Mouse (Mus musculus) lung, embryonic 14.5 days (tissue): ENCODE results near the gene Snd1. TPM values are rescaled to one million over a fixed set of nuclear protein-coding genes. Genes with fewer than 3 reads are reported as not detected.

Source experiments
- ATAC-seq: fragments of 200-750 bp; cut with Nextera tagmentation; 2 replicates; pipeline ENCODE4 v1.8.0; 2017; ENCODE audit warnings: mild to moderate bottlenecking, moderate TSS enrichment, moderate library complexity; ENCODE audit not compliant: insufficient read depth
- DNase-seq: peaks from one replicate; pipeline ENCODE4 v3.0.0-alpha.2; 2015
- H3K27ac ChIP-seq: fragments of 300-500 bp; sonication (generic); 2 replicates; pipeline ENCODE4 v1.5.1; 2014; ENCODE audit warnings: low read depth, mild to moderate bottlenecking, moderate library complexity
- H3K27me3 ChIP-seq: fragments of 300-500 bp; sonication (generic); 2 replicates; pipeline ENCODE4 v1.6.1; 2014; ENCODE audit warnings: low read length, control low read depth; ENCODE audit not compliant: insufficient read depth
- H3K36me3 ChIP-seq: fragments of 300-500 bp; sonication (generic); 2 replicates; pipeline ENCODE4 v1.6.1; 2014; ENCODE audit warnings: control low read depth; ENCODE audit not compliant: insufficient read depth
- H3K4me1 ChIP-seq: fragments of 300-500 bp; sonication (generic); 2 replicates; pipeline ENCODE4 v1.6.1; 2014; ENCODE audit warnings: antibody characterized with exemption, control low read depth; ENCODE audit not compliant: insufficient read depth
- H3K4me2 ChIP-seq: fragments of 300-500 bp; sonication (generic); 2 replicates; pipeline ENCODE4 v1.6.1; 2014; ENCODE audit warnings: mild to moderate bottlenecking
- H3K4me3 ChIP-seq: fragments of 300-500 bp; sonication (generic); 2 replicates; pipeline ENCODE4 v1.5.1; 2014; ENCODE audit warnings: low read depth, low read length
- H3K9ac ChIP-seq: fragments of 300-500 bp; sonication (generic); 2 replicates; pipeline ENCODE4 v1.6.1; 2014
- H3K9me3 ChIP-seq: fragments of 300-500 bp; sonication (generic); 2 replicates; pipeline ENCODE4 v1.6.1; 2016; ENCODE audit warnings: low read depth, low read length, control low read depth
- CTCF ChIP-seq: IDR thresholded peaks from 2 replicates; pipeline ENCODE4 v1.5.1; 2016; ENCODE audit warnings: antibody characterized with exemption, low read depth
- WGBS: fragments of 180-500 bp; shearing (Covaris S2); extraction: QIAGEN DNeasy Blood & Tissue Kit; methylation state at CpG from one replicate; pipeline ENCODE4 v1.1.7; 2014; 5-methylcytosine and 5-hydroxymethylcytosine counted together
- polyA plus RNA-seq: library from polyadenylated mRNA; unstranded; fragments of >200 nt; fragmentation: Nextera tagmentation; extraction: Ambion mirVana; gene quantifications from 2 replicates; pipeline ENCODE4 v1.2.1, GENCODE M21; 2014

The Snd1 gene
- polyA plus RNA-seq, 1 experiment from 2014 or later = 145 TPM

- no peaks in the 10 kb centered on the region for H3K27me3 ChIP-seq
- ATAC-seq = no peak
- H3K9me3 ChIP-seq = no peaks in the 10 kb centered on the region
- TF ChIP-seq CTCF = no peak
- no peak for DNase-seq
- peaks cover 37% of the 10 kb centered on the region for H3K36me3 ChIP-seq
- 66% methylated on average over 6 of the region's 6 CpGs for WGBS
- no peaks in the 10 kb centered on the region for H3K4me1 ChIP-seq
- H3K4me2 ChIP-seq = no peak overlapping the region
- H3K4me3 ChIP-seq = no peak overlapping the region
- no peak overlapping the region for H3K9ac ChIP-seq
- H3K27ac ChIP-seq = no peak overlapping the region
Measured at GRCm38 (mm10) chr6:28542298-28542701, 67.4 kb downstream of the Snd1 start.

GRCm38 (mm10) chr6:28546943-28547342, 72.0 kb downstream of the Snd1 start:
- 84% methylated on average over 2 of the region's 2 CpGs for WGBS
- Histone ChIP-seq H3K4me3 (no peak overlapping the region), H3K9ac (no peak overlapping the region), H3K4me2 (no peak overlapping the region), H3K9me3 (no peaks in the 10 kb centered on the region), H3K36me3 (peaks cover 41% of the 10 kb centered on the region), H3K4me1 (no peaks in the 10 kb centered on the region), H3K27me3 (no peaks in the 10 kb centered on the region), H3K27ac (no peak overlapping the region)
- ATAC-seq (no peak), DNase-seq (no peak)
- TF ChIP-seq CTCF = no peak

GRCm38 (mm10) chr6:28549374-28549773, 74.4 kb downstream of the Snd1 start:
- Histone ChIP-seq H3K27ac (no peak overlapping the region), H3K4me2 (no peak overlapping the region), H3K9me3 (no peaks in the 10 kb centered on the region), H3K9ac (no peak overlapping the region), H3K4me3 (no peak overlapping the region), H3K36me3 (peaks cover 42% of the 10 kb centered on the region), H3K27me3 (no peaks in the 10 kb centered on the region), H3K4me1 (no peaks in the 10 kb centered on the region)
- no peak for TF ChIP-seq CTCF
- WGBS = 92% methylated on average over 2 of the region's 2 CpGs
- DNase-seq (no peak), ATAC-seq (no peak)

DNA sequence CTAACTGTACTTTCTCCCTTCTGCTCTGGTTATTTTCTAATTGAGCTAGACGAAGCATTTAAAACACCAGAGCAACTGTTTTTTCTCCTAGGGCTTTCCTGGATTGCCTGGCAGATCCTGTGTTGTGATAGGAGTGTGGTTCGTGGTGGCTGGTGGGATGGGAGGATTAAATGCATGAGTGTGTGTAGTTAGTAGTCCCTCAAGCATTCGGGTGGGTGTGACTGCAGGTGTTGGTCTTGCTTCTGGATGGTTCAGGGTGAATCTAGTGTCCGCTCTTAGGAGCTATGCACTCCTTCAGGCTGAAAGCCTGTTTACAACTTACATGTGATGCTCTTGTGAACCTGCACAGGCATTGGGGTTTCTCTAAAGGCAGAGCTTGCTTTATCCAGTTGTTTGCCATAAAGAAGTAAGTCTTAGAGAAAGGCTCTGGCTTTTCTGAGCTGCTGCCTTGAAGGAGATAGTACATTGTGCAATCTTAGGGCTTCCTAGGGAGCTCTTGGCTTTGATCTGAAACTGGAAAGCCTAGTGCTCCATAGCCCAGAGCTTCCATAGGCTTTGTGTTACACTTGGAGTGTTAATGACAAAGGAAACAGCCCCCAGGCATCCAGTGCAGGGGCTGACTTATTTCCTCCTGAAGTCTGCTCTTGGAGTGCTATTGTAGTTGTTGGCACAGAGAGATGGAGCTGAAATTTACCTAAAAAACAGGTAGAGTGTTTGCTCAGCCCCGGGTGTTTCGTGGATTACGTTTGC, 75.5 kb downstream of the Snd1 start:
- no peak overlapping the region for H3K4me2 ChIP-seq
- H3K9me3 ChIP-seq = no peaks in the 10 kb centered on the region
- ATAC-seq (peak; percentile 58; the same call in 1 of the 2 replicates), DNase-seq (no peak)
- H3K27me3 ChIP-seq = no peaks in the 10 kb centered on the region
- H3K4me1 ChIP-seq = no peaks in the 10 kb centered on the region
- 74% methylated on average over 7 of the region's 7 CpGs for WGBS
- H3K9ac ChIP-seq = no peak overlapping the region
- peaks cover 51% of the 10 kb centered on the region for H3K36me3 ChIP-seq
- H3K4me3 ChIP-seq = no peak overlapping the region
- H3K27ac ChIP-seq = no peak overlapping the region
- TF ChIP-seq CTCF = no peak

DNA sequence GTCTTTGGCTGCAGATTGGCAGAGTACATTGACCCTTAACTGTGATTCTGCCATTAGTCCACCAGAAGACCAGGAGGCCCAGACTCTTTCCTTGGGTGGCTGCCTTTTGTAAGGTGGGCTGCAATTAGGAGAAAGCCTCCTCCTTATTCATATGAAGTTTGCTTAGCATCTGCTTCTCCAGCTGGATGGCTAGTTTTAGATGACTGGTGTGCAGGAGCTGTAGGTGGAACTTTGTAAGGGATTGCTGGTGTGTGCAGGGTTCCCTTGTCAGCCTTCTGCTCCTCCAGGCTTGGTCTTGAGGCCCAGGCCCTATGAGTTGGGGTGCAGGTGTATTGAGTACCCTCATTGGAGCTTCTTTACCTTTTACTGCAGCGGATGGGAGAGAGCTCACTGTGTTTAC, 79.5 kb downstream of the Snd1 start:
- Histone ChIP-seq H3K36me3 (peaks cover 44% of the 10 kb centered on the region), H3K27ac (no peak overlapping the region)
- WGBS = 86% methylated on average over 1 of the region's 1 CpGs

GRCm38 (mm10) chr6:28555002-28555401, 80.1 kb downstream of the Snd1 start:
- no peak overlapping the region for H3K27ac ChIP-seq
- no peaks in the 10 kb centered on the region for H3K4me1 ChIP-seq
- H3K4me3 ChIP-seq = no peak overlapping the region
- 68% methylated on average over 6 of the region's 6 CpGs for WGBS
- peaks cover 40% of the 10 kb centered on the region for H3K36me3 ChIP-seq
- DNase-seq (no peak), ATAC-seq (no peak)
- H3K9me3 ChIP-seq = no peaks in the 10 kb centered on the region
- no peak overlapping the region for H3K4me2 ChIP-seq
- no peak overlapping the region for H3K9ac ChIP-seq
- no peaks in the 10 kb centered on the region for H3K27me3 ChIP-seq
- no peak for TF ChIP-seq CTCF

More for the DNA sequence above, 79.5 kb downstream of the Snd1 start:
- Histone ChIP-seq H3K4me2 (no peak overlapping the region), H3K9ac (no peak overlapping the region), H3K9me3 (no peaks in the 10 kb centered on the region), H3K4me1 (no peaks in the 10 kb centered on the region), H3K27me3 (no peaks in the 10 kb centered on the region), H3K4me3 (no peak overlapping the region)
- no peak for DNase-seq
- ATAC-seq = no peak
- no peak for TF ChIP-seq CTCF

DNA sequence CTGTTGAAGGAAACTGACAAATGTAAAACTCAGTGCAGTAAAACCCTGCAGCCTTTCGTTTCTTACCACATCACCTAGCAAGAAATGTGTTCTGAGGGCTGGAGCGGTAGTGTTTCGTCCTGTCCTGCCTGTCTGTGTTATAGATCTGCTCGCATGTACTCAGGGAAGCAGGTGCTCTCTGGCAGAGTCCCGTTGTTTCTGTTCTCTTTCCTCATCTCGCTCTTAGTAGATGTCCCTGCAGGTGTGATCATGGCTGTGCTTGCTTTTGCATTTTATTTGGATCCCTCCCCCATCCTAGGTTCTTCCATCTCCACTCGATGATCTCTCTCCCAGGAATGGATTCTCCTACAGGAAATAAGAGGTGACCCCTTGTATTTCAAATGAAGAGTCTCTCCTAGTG, 80.5 kb downstream of the Snd1 start:
- WGBS = 87% methylated on average over 7 of the region's 7 CpGs
- Histone ChIP-seq H3K4me3 (no peak overlapping the region), H3K27ac (no peak overlapping the region), H3K4me1 (no peaks in the 10 kb centered on the region), H3K4me2 (no peak overlapping the region), H3K36me3 (peaks cover 42% of the 10 kb centered on the region), H3K9ac (no peak overlapping the region), H3K27me3 (no peaks in the 10 kb centered on the region), H3K9me3 (no peaks in the 10 kb centered on the region)
- ATAC-seq (no peak), DNase-seq (no peak)
- no peak for TF ChIP-seq CTCF
